Mouse (Mus musculus) limb, embryonic 12.5 days (tissue): ENCODE data around the gene Arhgap15. TPM values are rescaled to one million over a fixed set of nuclear protein-coding genes. Genes with fewer than 3 reads are reported as not detected.
A peak's percentile ranks its signal among the peaks of the same experiment; 100 is the strongest.
"Not testable (repeated sequence)": the region's sequence is repeated elsewhere in the genome, so short reads cannot be mapped to it uniquely, and the experiment has no call there.

Experiments used
- ATAC-seq: fragments of 200-750 bp; cut with Nextera tagmentation; 2 replicates; pipeline ENCODE4 v1.8.0; 2017; ENCODE audit warnings: low read depth, moderate TSS enrichment; ENCODE audit not compliant: insufficient number of reproducible peaks, insufficient read depth, low FRiP score, low TSS enrichment
- H3K27ac ChIP-seq: fragments of 300-500 bp; sonication (generic); 2 replicates; pipeline ENCODE4 v1.5.1; 2016; ENCODE audit warnings: mild to moderate bottlenecking, moderate library complexity
- H3K27me3 ChIP-seq: fragments of 300-500 bp; sonication (generic); 2 replicates; pipeline ENCODE4 v1.6.1; 2016; ENCODE audit warnings: mild to moderate bottlenecking, moderate library complexity
- H3K36me3 ChIP-seq: fragments of 300-500 bp; sonication (generic); 2 replicates; pipeline ENCODE4 v1.6.1; 2016; ENCODE audit warnings: mild to moderate bottlenecking, moderate library complexity
- H3K4me1 ChIP-seq: fragments of 300-500 bp; sonication (generic); replicated peaks from 2 replicates; pipeline ENCODE4 v1.6.1; 2016
- H3K4me2 ChIP-seq: fragments of 300-500 bp; sonication (generic); 2 replicates; pipeline ENCODE4 v1.6.1; 2016; ENCODE audit warnings: mild to moderate bottlenecking, moderate library complexity
- H3K4me3 ChIP-seq: fragments of 300-500 bp; sonication (generic); replicated peaks from 2 replicates; pipeline ENCODE4 v1.5.1; 2016; ENCODE audit warnings: mild to moderate bottlenecking
- H3K9ac ChIP-seq: fragments of 300-500 bp; sonication (generic); replicated peaks from 2 replicates; pipeline ENCODE4 v1.6.1; 2016; ENCODE audit warnings: mild to moderate bottlenecking, moderate library complexity
- H3K9me3 ChIP-seq: fragments of 300-500 bp; sonication (generic); 2 replicates; pipeline ENCODE4 v1.6.1; 2016; ENCODE audit warnings: mild to moderate bottlenecking, moderate library complexity
- WGBS: fragments of 180-500 bp; shearing (Covaris S2); methylation state at CpG from one replicate; pipeline ENCODE4 v1.1.7; 2016; 5-methylcytosine and 5-hydroxymethylcytosine counted together
- polyA plus RNA-seq: library from polyadenylated mRNA; unstranded; fragments of >200 nt; fragmentation: Nextera tagmentation; extraction: Ambion mirVana; gene quantifications from 2 replicates; pipeline ENCODE4 v1.2.1, GENCODE M21; 2016

Gene Arhgap15
- 0.51 and 0.54 TPM in 2 replicates for polyA plus RNA-seq

DNA sequence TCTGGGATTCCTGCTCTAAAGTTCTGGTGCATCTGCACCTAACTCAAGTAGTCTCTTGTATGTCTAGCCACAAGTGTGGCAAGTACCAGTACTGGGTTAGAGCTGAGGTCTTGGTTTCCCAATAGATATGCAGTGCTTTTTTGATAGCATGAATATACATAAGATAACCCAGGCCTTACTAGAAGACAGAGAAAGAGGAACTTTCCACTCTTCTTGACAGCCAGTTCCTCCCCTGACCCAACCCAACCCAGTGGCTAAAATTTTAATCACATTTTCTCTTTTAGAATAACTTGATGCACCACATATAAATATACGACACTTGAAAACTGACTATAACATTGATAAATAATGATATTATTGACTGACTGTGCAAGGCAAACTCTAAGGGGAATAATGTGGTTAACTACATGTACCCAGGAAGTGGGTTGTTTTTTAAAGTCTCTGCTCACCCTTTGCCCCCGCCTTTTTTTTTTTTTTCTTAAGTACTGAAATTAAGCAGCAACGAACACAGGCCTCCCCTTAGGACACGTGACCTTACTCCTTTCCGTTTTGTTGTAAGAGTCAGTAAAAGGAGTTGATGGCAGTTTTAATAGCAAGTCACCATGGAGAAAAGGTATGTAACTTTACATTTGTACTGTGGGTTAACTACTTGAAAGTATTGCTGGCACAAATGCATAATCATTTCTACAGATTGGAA lies at the start of gene Arhgap15:
Gene Arhgap15, plus strand, starts transcription at position 538 of the 697 bp plus-strand sequence.
- no peaks in the 10 kb centered on the region for H3K9me3 ChIP-seq
- ATAC-seq, result no peak
- 56% methylated on average over 5 of the region's 5 CpGs for WGBS
- H3K27ac ChIP-seq, result no peak within 1 kb of the TSS
- H3K36me3 ChIP-seq, result no peaks in the 10 kb centered on the region
- no peaks in the 10 kb centered on the region for H3K27me3 ChIP-seq
- H3K9ac ChIP-seq, result no peak within 1 kb of the TSS
- no peaks in the 10 kb centered on the region for H3K4me1 ChIP-seq
- no peak within 1 kb of the TSS for H3K4me2 ChIP-seq
- H3K4me3 ChIP-seq, result no peak within 1 kb of the TSS

DNA sequence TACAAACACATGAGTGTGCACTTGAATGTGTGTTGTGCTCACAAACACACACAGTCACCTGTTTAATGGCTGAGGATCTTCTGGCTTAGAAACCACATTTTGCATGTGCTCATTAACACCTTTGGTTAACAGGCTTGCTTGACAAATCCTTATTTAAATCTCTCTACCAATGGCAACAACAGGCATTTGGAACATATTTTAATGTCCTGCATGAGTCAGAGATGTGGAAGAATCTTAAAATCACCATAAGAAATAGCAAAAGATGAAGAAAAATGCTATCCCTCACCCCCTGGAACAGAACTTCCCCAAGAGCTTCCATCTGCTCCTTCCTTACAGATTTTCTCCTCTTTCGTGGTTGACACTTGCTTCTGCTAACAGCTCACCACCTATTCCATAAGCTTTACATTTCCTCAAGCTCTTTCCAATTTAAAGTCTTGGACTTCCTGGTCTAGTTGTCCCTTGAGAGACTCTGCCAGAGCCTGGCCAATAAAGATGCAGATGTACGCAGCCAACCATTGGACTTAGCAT lies 35.9 kb upstream of the Arhgap15 start:
- WGBS, result 84% methylated on average over 2 of the region's 2 CpGs
- Histone ChIP-seq H3K4me3 (no peak overlapping the region), H3K27me3 (no peaks in the 10 kb centered on the region), H3K36me3 (no peaks in the 10 kb centered on the region), H3K27ac (no peak overlapping the region), H3K4me1 (no peaks in the 10 kb centered on the region), H3K4me2 (no peak overlapping the region), H3K9me3 (no peaks in the 10 kb centered on the region), H3K9ac (no peak overlapping the region)
- no peak for ATAC-seq

DNA sequence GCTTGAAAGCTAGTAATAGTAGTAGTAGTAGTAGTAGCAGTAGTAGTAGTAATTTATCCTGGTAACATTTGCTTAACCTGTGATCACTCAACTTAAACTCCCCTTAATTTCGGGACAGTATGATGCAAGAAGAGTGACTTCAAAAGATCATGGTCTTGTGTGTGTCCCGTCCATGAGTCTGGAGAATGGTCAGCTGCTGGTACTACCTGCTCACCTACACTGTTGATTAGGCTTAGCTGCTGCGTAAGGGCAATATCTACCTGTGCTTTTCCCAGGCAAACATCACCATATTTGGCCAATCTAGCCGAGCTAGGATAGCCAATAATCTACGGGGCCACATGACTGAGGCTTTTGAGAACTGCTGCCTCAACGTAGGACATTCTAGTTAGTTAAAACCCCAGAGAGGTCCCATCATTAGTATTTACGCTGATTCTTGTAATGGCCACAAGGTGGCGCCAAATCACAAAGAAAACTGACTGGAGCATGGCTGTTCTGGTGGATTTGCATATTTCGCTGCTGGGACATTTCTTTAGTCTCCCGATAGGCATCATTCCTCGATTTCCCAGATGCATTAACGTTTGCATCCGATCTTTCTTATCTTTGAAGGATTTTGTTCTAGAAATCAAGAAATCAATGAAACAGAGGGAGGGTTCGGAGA lies 26.0 kb upstream of the Arhgap15 start:
- H3K4me1 ChIP-seq, result no peaks in the 10 kb centered on the region
- H3K4me3 ChIP-seq, result 0 out of 2 replicates have a peak overlapping the region, but pooled peaks have one; percentile 19
- H3K4me2 ChIP-seq, result peak overlapping the region; percentile 50
- no peak overlapping the region for H3K9ac ChIP-seq
- peaks cover 4% of the 10 kb centered on the region; the same call in 1 of the 2 replicates for H3K27me3 ChIP-seq
- no peaks in the 10 kb centered on the region for H3K9me3 ChIP-seq
- no peak overlapping the region for H3K27ac ChIP-seq
- no peaks in the 10 kb centered on the region for H3K36me3 ChIP-seq
- ATAC-seq, result peak; percentile 68; the same call in 1 of the 2 replicates
- 19% methylated on average over 14 of the region's 14 CpGs for WGBS

DNA sequence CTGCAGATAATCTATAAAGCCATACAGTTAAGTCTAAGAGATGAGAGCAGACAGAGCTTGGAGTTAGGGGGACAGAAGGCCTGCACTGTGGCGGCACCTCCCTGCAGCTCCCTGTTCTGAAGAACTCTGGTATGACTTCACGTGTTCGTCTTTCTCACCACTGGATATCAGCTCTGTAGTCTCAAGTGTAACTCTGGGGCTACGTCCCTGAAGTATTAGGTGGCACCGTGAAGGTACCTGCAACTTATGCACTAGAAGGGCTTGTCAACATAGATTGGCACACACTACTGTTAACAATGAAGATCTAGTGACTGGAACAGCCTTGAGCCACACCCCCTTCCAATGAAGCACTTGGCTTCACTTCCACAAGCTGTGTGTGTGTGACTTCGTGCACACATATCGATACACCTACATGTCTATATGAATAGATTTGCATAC lies 25.5 kb upstream of the Arhgap15 start:
- Histone ChIP-seq H3K4me1 (no peaks in the 10 kb centered on the region), H3K4me2 (peak overlapping the region; percentile 50), H3K9me3 (no peaks in the 10 kb centered on the region), H3K9ac (no peak overlapping the region), H3K27me3 (peaks cover 4% of the 10 kb centered on the region; the same call in 1 of the 2 replicates), H3K36me3 (no peaks in the 10 kb centered on the region), H3K27ac (no peak overlapping the region), H3K4me3 (0 out of 2 replicates have a peak overlapping the region, but pooled peaks have one; percentile 19)
- WGBS, result 63% methylated on average over 7 of the region's 7 CpGs
- ATAC-seq, result no peak; the same call in 1 of the 2 replicates

DNA sequence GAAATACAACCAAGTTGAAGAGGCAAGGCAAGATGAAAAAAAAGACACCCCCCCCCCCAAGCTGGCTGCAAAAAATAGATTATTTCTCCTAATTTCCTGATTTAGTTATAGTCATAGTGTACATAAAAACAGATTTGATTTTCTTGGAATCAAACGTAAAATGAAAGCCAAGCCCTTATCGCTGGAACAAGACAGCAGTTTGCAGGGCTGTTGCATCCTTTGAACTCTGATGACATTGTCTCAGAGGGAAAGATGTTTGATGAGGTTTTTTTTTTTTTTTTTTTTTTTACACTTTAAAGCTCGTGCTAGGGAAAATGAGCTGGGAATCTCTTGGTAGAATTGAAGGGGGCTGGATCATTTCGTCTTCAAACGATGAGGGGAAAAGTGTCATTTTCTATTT lies 21.4 kb upstream of the Arhgap15 start:
- ATAC-seq, result no peak
- H3K27me3 ChIP-seq, result peaks cover 4% of the 10 kb centered on the region; the same call in 1 of the 2 replicates
- no peak overlapping the region for H3K27ac ChIP-seq
- no peaks in the 10 kb centered on the region for H3K4me1 ChIP-seq
- no peaks in the 10 kb centered on the region for H3K36me3 ChIP-seq
- no peak overlapping the region for H3K9ac ChIP-seq
- H3K9me3 ChIP-seq, result no peaks in the 10 kb centered on the region
- 78% methylated on average over 5 of the region's 5 CpGs for WGBS
- H3K4me3 ChIP-seq, result no peak overlapping the region
- H3K4me2 ChIP-seq, result no peak overlapping the region

DNA sequence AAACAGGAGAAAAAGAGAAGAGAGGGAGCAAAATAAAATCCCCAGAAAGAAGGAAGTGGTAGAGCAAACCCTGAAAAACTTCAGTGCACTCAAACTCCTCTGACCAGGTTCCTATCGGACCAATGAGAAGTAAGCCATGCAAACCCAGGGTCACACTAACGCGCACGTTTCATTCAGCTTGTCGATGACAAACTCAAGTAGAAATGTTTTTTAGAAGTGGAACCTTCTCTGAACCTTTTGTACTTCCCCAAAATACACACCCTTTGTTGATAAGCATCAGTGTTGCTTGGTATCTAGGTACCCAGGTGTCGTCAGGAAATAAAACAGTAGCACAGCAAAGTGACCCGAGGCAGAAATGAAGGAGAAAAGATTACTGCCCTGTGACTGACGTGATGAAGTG lies 20.9 kb upstream of the Arhgap15 start:
- Histone ChIP-seq H3K9me3 (no peaks in the 10 kb centered on the region), H3K4me3 (no peak overlapping the region), H3K4me1 (no peaks in the 10 kb centered on the region), H3K27me3 (peaks cover 4% of the 10 kb centered on the region; the same call in 1 of the 2 replicates), H3K4me2 (no peak overlapping the region), H3K9ac (no peak overlapping the region), H3K27ac (no peak overlapping the region), H3K36me3 (no peaks in the 10 kb centered on the region)
- no peak for ATAC-seq
- WGBS, result 77% methylated on average over 8 of the region's 8 CpGs

DNA sequence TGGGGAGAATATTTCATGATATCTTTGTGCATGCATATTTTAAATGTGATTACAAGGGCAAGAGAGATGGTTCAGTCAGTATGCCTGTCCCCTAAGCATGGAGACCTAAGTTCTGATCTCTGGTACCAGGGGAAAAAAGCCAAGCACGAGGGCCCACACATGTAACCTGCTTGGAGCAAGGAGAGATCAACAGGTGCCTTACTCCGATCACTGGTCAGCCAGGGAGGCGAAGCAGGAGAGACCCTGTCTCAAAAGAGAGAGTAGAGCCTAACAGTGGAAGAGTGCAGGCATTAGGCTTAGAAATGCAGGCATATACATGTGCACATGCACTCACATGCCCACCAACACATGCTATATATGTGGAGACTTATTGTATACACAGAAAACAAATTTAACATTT lies 19.8 kb upstream of the Arhgap15 start:
- H3K4me3 ChIP-seq, result no peak overlapping the region
- H3K27me3 ChIP-seq, result peaks cover 4% of the 10 kb centered on the region; the same call in 1 of the 2 replicates
- no peaks in the 10 kb centered on the region for H3K9me3 ChIP-seq
- H3K27ac ChIP-seq, result no peak overlapping the region
- 91% methylated on average over 3 of the region's 3 CpGs for WGBS
- H3K4me1 ChIP-seq, result no peaks in the 10 kb centered on the region
- H3K9ac ChIP-seq, result no peak overlapping the region
- H3K36me3 ChIP-seq, result no peaks in the 10 kb centered on the region
- ATAC-seq, result no peak
- no peak overlapping the region for H3K4me2 ChIP-seq

DNA sequence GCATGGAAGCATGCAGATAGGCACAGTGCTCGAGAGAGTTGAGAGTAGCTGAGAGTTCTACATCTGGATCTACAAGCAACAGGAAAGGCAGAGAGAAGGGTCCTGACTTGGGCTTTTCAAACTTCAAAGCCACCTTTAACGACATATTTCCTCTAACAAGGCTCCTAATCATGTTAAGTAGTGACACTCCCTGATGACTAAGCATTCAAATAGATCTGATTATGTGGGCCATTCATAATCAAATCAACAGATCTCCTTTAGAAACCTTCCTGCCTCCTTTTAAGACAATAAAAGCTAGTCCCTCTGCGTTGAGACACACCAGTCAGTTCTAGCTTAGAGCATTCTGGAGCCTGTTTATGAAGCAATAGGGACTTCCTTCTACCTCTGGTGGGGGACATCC lies 16.2 kb upstream of the Arhgap15 start:
- no peaks in the 10 kb centered on the region for H3K9me3 ChIP-seq
- H3K4me1 ChIP-seq, result no peaks in the 10 kb centered on the region
- no peaks in the 10 kb centered on the region for H3K36me3 ChIP-seq
- H3K27ac ChIP-seq, result no peak overlapping the region
- no peak overlapping the region for H3K9ac ChIP-seq
- no peak for ATAC-seq
- WGBS, result 29% methylated on average over 3 of the region's 3 CpGs
- no peak overlapping the region for H3K4me2 ChIP-seq
- no peaks in the 10 kb centered on the region for H3K27me3 ChIP-seq
- no peak overlapping the region for H3K4me3 ChIP-seq

DNA sequence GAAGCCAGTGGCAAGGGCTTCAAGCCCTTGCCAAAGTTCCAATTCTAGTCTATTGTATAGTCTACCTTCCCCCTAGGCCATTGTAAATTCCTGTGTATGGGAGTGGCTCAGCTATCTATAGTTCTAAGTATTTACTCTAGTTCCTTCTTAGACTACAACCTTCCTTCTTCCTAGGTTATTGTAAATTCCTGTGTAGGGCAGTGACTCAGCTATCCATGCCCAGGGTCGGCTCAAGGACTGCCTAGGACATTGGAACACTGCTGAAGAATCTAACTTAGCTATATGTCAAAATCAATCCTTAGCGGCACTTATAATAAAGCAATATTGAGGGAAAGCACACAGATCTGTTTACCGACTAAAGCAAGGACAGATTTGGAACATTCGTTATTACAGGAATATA lies 13.6 kb upstream of the Arhgap15 start:
- H3K4me1 ChIP-seq, H3K27me3 ChIP-seq, ATAC-seq, H3K9me3 ChIP-seq, H3K36me3 ChIP-seq, H3K4me2 ChIP-seq, H3K27ac ChIP-seq, H3K4me3 ChIP-seq, H3K9ac ChIP-seq: not testable (repeated sequence)
- 93% methylated on average over 4 of the region's 4 CpGs for WGBS

DNA sequence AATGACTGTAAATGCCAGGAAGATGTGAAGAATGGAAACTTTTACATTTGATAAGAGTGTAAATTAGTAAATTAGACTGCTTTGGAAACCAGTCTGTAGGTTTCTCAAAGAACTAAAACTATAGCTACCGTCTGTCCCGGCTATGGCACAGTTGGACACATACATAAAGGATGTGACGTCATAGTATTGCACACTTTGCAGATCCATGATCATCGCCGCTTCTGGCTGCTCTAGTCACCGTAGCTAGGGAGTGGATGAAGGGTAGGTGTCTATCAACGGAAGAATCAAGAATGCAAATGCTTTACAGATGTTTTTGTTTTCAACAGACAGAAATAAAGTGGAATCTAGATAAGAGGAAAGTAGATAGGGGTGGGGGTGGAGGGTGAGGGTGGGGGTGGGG lies 11.1 kb upstream of the Arhgap15 start:
- no peaks in the 10 kb centered on the region for H3K9me3 ChIP-seq

DNA sequence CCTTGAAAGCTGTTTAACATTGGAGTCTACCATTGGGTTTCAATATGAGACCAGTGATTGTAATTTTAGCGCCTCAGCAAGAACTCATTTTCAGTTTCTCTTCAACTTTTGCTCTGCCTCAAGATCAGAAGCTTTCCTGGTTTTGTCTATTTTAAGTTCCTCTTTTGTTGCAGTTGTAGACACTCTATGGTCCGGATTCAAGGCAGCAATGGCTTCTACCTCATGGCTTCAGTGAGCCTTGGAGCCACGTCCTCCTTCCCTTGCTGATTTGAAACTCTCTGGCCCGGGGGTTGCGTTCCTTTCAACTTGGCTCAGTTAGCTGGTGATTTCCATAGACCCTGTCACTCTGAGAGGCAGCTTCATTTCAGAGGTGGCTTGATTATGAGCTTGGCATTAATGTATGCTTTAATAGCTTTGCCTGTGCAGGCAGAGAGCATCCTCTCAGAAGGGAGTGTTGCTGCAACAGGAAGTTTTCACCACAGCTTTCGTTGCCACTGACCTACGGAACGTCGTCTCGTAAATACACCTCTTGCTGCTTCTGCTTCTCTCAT lies 10.0 kb upstream of the Arhgap15 start:
- Histone ChIP-seq H3K9me3 (no peaks in the 10 kb centered on the region), H3K36me3 (no peaks in the 10 kb centered on the region), H3K4me1 (no peaks in the 10 kb centered on the region), H3K4me2 (no peak overlapping the region), H3K9ac (no peak overlapping the region), H3K27me3 (no peaks in the 10 kb centered on the region), H3K27ac (no peak overlapping the region), H3K4me3 (no peak overlapping the region)
- no peak for ATAC-seq
- 88% methylated on average over 10 of the region's 10 CpGs for WGBS

More for the DNA sequence above, 11.1 kb upstream of the Arhgap15 start:
- Histone ChIP-seq H3K36me3 (no peaks in the 10 kb centered on the region), H3K27me3 (no peaks in the 10 kb centered on the region), H3K4me2 (no peak overlapping the region), H3K4me3 (no peak overlapping the region), H3K4me1 (no peaks in the 10 kb centered on the region), H3K27ac (no peak overlapping the region), H3K9ac (no peak overlapping the region)
- 93% methylated on average over 7 of the region's 7 CpGs for WGBS
- ATAC-seq, result no peak
